Mouse (Mus musculus): Measurements from ENCODE around the gene Chaf1a.
A peak's percentile ranks its signal among the peaks of the same experiment; 100 is the strongest.
"Not testable (repeated sequence)": the region's sequence is repeated elsewhere in the genome, so short reads cannot be mapped to it uniquely, and the experiment has no call there.

Gene Chaf1a

DNA sequence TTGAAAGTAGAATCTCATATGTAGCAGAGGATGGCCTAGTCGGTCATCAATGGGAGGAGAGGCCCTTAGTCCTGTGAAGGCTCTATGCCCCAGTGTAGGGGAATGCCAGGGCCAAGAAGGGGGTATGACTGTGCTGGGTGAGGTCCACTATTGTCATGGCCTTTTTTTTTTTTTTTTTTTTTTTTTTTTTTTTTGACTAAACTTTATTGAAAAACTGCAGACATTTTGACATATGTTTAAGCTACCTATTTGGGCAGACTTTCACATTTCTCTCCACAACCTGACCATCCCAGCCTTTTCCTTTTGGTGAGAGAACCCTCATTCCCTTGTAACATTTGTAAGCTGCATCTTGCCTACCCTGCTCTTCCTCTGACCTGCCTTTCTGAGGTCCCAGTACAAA, 52.1 kb downstream of the Chaf1a start:
- no peak for DNase-seq (ENCODE audit: low spot score)

GRCm38 (mm10) chr17:56092794-56093193, 52.6 kb downstream of the Chaf1a start:
- no peak for DNase-seq (ENCODE audit: low spot score)

- DNase-seq (ENCODE audit: low spot score): no peak
Observed at GRCm38 (mm10) chr17:56096883-56097282, 56.6 kb downstream of the Chaf1a start.

GRCm38 (mm10) chr17:56098180-56098579, 57.9 kb downstream of the Chaf1a start:
- DNase-seq (ENCODE audit: low spot score): no peak

GRCm38 (mm10) chr17:56098711-56099572, 58.7 kb downstream of the Chaf1a start:
- no peak for DNase-seq (ENCODE audit: low spot score)

- DNase-seq (ENCODE audit: low spot score): no peak
Observed at GRCm38 (mm10) chr17:56100811-56101210, 60.6 kb downstream of the Chaf1a start.

- DNase-seq (ENCODE audit: low spot score): no peak
Observed at GRCm38 (mm10) chr17:56102158-56102557, 61.9 kb downstream of the Chaf1a start.

DNA sequence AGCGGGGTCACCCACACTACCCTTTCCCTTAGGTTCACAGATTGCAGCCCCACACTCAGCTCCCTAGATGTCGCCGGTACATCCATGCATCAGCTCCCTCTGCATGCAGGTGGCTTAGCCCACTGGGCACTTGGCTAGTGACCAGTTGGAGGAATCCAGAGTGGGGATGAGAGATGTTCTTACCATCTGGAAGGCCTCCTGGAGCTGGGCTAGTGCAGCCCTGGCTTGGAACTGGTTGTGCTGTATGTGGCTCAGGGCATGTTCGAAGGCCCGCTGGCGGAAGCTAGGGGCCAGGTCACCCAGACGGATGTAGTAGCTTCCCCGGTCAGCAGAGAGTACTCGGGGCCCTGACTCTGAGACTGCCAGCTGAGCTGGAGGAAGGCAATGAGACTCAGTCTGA, 62.7 kb downstream of the Chaf1a start:
- no peak for DNase-seq (ENCODE audit: low spot score)

DNA sequence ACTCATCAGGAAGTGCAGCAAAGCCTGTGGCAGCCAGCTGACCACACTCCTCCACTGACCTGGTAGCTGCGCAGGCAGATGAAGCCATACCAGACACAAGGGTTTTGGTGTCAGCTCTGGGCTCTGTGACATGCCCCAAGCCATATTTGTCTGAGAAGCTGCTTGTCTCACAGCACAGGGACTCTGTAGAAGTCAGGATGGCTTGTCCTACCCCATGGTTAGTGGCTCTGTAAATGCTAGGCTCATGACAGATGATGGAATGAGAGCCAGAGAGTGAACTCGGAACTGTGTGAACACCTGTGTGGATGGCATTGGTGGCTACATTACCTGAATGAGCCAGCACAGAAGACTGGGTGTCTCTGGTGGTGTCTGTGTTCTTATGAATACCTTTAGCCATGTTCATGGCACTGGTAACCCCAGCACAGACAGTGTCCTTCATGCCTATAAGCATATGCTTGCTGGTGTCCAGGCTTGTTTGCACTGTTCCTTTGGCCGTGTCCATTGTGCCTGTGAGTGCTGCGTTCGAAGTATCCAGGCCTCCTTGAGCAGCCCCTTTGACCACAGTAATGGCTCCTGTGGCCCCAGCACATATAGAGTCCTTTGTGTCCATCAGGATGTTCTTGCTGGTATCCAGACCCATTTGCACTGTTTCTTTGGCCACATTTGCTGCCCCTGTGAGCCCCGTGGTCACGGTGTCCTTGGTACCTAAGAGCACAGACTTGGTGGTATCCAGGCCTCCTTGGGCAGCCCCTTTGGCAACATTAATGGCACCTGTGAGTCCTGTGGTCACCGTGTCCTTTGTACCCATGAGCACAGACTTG, 63.4 kb downstream of the Chaf1a start:
- no peak for DNase-seq (ENCODE audit: low spot score)

DNA sequence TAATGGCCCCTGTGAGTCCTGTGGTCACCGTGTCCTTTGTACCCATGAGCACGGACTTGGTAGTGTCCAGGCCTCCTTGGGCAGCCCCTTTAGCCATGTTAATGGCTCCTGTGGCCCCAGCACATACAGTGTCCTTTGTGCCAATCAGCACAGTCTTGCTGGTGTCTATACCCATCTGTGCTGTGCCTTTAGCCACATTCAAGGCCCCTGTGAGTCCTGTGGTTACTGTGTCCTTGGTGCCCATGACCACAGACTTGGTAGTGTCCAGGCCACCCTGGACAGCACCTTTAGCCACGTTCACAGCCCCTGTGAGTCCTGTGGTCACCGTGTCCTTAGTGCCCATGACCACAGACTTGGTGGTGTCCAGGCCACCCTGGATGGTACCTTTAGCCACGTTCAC, 64.6 kb downstream of the Chaf1a start:
- not testable (repeated sequence) for DNase-seq (ENCODE audit: low spot score)

GRCm38 (mm10) chr17:56106436-56106835, 66.2 kb downstream of the Chaf1a start:
- DNase-seq (ENCODE audit: low spot score): not testable (repeated sequence)

GRCm38 (mm10) chr17:56106981-56107380, 66.7 kb downstream of the Chaf1a start:
- no peak for DNase-seq (ENCODE audit: low spot score)

GRCm38 (mm10) chr17:56107736-56108135, 67.5 kb downstream of the Chaf1a start:
- DNase-seq (ENCODE audit: low spot score): no peak

DNA sequence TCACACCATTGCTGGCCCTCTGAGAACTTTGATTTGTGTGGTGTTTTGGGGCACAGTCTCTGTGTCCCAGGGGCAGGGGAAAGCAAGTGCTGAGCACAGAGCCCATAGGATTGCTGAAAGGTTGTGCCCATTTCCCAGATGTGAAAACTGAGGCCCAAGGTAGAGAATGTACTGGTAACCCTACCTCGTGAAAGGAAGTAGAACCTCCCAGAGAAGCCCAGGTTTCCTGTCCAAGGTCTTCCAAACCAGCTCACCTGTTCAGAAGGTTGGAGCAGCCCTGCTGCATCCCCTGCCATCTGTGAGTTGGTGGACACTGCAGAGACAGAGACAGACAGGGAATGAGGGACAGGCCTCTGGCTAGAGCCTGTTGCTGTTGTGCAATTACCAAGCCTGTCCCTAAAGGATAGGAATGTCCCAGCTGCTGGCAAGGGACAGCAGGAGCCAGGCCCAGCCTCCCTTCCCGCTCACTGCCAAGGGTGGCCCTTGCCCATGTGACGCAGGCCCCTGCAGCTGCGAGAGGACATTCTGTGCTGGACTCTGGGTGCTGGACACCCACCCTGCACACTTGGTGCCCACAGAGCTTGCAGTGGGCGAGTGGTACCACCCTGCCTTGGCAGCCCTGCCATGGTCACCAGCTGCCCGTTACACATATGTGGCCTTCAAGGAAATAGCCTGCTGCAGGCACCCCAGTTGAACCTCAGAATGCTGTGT, 68.2 kb downstream of the Chaf1a start:
- no peak for DNase-seq (ENCODE audit: low spot score)

- DNase-seq (ENCODE audit: low spot score): no peak
Observed at GRCm38 (mm10) chr17:56109219-56110051, 69.2 kb downstream of the Chaf1a start, which contains the start of gene Plin4. TSS of gene Plin4 (minus strand) at chr17:56109803.

- DNase-seq (ENCODE audit: low spot score): no peak
Observed at GRCm38 (mm10) chr17:56110571-56110970, 70.3 kb downstream of the Chaf1a start.

- no peak for DNase-seq (ENCODE audit: low spot score)
Observed at GRCm38 (mm10) chr17:56111021-56111420, 70.8 kb downstream of the Chaf1a start.

- DNase-seq (ENCODE audit: low spot score): peak; percentile 53
Observed at GRCm38 (mm10) chr17:56111864-56112263, 71.6 kb downstream of the Chaf1a start.

- DNase-seq (ENCODE audit: low spot score): no peak
Observed at GRCm38 (mm10) chr17:56112743-56113142, 72.5 kb downstream of the Chaf1a start.

- no peak for DNase-seq (ENCODE audit: low spot score)
Observed at GRCm38 (mm10) chr17:56116193-56116592, 76.0 kb downstream of the Chaf1a start.

DNA sequence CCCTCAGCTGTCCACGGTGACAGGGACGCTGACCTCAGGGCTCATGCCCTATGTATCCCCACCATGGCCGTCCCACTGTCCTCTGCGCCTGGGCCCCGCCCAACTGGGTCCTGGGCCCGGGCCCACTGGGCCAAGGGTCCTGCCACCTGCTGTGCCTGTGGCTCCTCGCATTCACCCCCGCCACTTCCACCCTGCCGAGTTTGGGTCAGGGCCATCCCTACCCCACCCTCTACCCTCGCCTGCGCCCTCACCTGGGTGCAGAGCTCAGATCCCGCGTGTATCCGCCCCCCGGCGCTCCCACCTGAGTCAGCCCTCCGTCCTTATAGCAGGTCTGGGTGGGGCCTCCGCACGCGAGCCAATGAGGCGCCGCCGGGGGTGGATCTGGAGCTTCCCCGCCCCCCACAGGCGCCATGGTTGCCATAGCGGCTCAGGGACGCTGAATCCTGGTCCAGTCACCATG, 77.0 kb downstream of the Chaf1a start, which contains the start of gene Plin5:
Plin5 (minus strand) TSS at position 346 of the 460 bp plus-strand sequence.
- no peak for DNase-seq (ENCODE audit: low spot score)

Data from spleen, adult 12 weeks (tissue).